Mouse (Mus musculus): Measurements from ENCODE around the gene Top2a. TPM values are rescaled to one million over a fixed set of nuclear protein-coding genes. Genes with fewer than 3 reads are reported as not detected.
A peak's percentile ranks its signal among the peaks of the same experiment; 100 is the strongest.

Top2a gene
- total RNA-seq, 1 experiment from 2014 or later = 28.2 TPM

DNA sequence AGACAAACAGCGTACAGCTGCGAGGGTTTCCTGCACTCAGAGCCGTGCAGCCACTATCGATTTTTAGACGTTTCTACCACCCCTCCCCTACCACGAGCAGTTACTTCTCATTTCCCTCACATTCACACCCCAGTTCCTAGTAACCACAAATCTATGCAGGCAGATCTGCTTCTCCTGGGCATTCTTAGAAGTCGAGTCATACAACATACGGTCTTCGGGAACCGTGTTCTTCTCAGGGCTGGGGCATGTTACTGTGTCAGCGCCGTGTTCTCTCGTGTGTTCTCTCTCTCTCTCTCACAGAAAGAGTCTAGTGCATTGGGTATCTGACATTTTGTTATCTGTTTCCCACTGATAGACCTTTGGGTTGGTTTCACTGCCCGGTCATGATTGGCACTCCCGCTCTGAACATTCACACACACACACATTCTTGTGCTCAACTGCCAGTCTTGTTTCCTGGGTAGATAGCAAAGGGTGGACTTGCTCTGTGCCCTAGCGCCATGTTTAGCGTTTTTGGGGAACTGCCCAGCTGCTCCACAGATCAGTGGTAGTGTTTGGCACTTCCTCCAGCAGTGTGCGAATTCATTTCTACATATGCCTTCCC, 75.9 kb downstream of the Top2a start:
- DNase-seq = peak; percentile 0

DNA sequence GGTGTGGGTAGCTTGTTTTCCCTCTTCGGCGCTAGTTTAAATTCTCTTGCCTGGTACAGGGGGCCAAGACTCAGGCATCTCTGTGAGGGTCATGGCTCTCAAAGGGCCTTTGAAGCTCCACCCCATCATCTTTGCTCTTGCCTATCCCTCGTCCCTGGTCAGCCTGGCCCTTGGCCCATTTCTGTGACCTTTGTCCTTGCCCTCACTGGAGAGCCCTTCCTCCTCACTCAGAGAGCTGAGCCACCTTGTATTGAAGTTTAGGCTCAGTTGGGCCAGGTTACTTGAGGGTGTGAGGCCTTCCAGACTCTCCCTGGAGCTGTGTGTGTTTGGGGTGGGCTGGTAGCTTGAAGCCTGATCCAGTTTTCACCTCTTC, 78.4 kb downstream of the Top2a start:
- peak; percentile 80 for DNase-seq

DNA sequence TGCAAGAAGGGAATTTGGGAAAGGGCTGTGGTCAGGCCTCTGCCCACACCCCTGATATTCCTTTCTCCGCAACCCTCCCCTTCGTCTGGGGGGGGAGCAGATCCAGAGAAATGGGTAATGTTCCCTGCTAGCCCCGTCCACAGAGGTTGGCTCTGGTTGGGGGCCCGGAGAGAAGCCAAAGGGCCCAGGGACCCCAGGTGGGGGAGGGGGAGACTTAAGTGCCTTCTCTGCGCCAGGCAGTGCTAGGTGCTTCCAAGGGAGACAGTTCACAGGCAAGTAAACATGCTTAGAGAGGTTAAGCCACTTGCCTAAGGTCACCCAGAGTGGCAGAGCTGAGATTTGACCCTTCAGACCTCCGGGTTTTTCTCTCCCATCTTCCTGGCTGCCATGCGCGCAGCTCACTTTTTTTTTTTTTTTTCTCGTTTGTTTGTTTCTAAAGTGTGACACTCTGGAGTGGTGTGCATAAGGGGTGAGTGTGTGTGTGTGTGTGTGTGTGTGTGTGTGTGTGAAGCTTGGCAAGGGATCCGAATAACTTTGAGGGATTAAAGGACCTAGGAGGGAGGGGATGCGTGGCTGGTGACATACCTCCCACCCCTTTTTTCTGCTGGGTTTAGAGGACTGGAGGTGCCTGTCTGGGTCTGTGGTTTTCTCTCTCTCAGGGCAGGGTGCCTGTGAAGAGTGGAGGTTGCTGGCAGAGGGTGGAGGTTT, 78.9 kb downstream of the Top2a start:
- DNase-seq = no peak

DNA sequence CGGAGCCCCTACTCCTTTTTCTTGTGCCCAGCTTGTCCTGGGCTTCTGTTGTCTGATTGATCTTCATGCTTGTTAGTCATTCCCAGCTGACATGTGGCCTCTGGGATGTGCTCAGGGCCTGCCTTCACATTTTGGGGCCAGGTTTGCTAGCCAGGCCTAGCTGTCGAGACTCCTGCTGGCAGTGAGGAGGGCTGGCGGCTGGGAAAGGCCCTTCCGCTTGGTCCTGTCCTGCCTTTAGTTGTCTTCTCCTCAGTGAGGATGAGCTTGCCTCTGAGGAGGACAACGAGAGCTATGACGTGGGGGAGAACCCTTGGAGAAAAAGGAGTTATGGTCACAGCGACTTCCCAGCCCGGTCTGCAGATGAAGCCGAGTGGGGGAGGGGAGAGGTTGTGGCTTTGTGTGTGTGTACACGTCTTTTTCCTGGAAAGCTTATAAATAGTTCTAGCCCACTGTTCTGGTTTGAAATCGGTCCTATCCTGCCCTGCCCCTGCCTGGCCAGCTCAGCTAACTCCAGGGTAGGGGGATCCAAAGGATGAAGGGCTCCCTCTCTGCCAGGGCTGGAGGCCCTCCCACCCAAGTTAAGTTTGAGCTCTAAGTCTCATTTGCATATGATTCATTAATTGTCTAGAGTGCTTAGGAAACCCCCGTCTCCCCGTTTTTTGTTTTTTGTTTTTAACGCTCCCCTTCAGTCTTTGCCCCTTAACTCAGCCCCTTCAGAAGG, 80.1 kb downstream of the Top2a start:
- DNase-seq = no peak

Other genes with a start within 250 kb of the Top2a start
- 234 and 238 TPM in 2 replicates for gene Nr1d1, start 248.9 kb downstream of the Top2a start, total RNA-seq (2021)
- 109 and 113 TPM in 2 replicates for gene Msl1, start 228.7 kb downstream of the Top2a start, total RNA-seq (2021)
- 37.2 and 41.5 TPM in 2 replicates for gene Casc3, start 219.3 kb downstream of the Top2a start, total RNA-seq (2021)
- gene Rapgefl1, start 187.4 kb downstream of the Top2a start, total RNA-seq (2021) = 0.52 and 0.70 TPM in 2 replicates
- 18.0 and 26.4 TPM in 2 replicates for gene Wipf2, start 160.6 kb downstream of the Top2a start, total RNA-seq (2021)
- 1.7 and 4.3 TPM in 2 replicates for gene Cdc6, start 116.4 kb downstream of the Top2a start, total RNA-seq (2021)
- gene Rara, start 96.4 kb downstream of the Top2a start, total RNA-seq (2021) = 21.8 and 27.7 TPM in 2 replicates
- not detected in 2 replicates for gene Gjd3, start 41.2 kb downstream of the Top2a start, total RNA-seq (2021)
- 50.5 and 61.1 TPM in 2 replicates for gene Igfbp4, start 17.1 kb upstream of the Top2a start, total RNA-seq (2021)
- 0.12 TPM in 1 of 2 replicates, not detected in the other for gene Tns4, start 65.1 kb upstream of the Top2a start, total RNA-seq (2021)
- 0.21 TPM in 1 of 2 replicates, not detected in the other for gene Ccr7, start 130.9 kb upstream of the Top2a start, total RNA-seq (2021)
- gene Smarce1, start 206.8 kb upstream of the Top2a start, total RNA-seq (2021) = 63.5 and 101 TPM in 2 replicates
- 1.4 and 2.4 TPM in 2 replicates for gene Krt222, start 219.9 kb upstream of the Top2a start, total RNA-seq (2021)